Mouse (Mus musculus): Measurements from ENCODE around the gene Osbpl11. TPM values are rescaled to one million over a fixed set of nuclear protein-coding genes. Genes with fewer than 3 reads are reported as not detected.
"Not testable (repeated sequence)": the region's sequence is repeated elsewhere in the genome, so short reads cannot be mapped to it uniquely, and the experiment has no call there.

The Osbpl11 gene
- total RNA-seq (2017), result 17.5 and 20.2 TPM in 2 replicates

DNA sequence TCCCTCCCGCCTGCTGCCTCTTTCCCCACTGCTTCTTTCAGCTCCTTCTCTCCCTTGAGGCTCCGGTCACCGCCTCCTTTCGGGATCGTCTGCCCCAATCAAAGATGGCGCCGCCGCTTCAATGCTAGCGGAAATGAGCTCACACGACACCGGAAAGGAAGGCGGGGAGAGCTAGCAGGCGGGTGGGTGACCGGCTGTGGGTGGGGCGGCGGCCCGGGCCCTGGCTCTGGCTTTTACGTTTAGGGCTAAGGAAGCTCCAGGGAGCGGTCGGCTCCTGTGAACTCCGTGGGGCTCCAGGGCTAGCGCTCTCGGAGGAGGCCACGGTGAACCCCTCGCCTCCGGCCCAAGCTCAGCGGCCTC is at the start of gene Osbpl11:
Gene Osbpl11 (plus strand): TSS at position 171 of the 360 bp plus-strand sequence.
- peak; percentile 94 to 98 for ATAC-seq (replicated peaks in 1 of 2; ENCODE audit: insufficient read depth in 1 of 2, low FRiP score in 2 of 2, low TSS enrichment in 1 of 2, low read depth in 1 of 2, poor library complexity in 2 of 2, severe bottlenecking in 2 of 2)

DNA sequence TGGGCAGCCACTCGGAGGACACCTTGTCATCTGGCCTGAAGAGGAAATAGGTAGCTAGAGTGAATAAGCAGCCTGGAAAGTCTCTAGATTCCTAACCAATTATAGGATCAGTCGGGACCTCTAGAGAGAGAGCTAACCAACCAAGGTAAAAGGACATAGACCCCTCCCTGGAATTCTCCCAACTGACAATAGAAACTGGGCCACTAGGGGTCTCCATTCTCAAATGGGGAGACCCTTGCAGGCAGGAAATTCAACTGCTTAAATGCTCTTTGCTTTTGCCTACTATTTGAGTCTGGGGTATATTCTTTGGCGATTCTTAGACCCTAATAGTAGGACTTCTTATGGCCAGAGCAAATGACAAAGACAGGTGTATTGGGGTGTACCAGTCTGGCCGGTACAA is 49.7 kb upstream of the Osbpl11 start:
- ATAC-seq (replicated peaks in 1 of 2; ENCODE audit: insufficient read depth in 1 of 2, low FRiP score in 2 of 2, low TSS enrichment in 1 of 2, low read depth in 1 of 2, poor library complexity in 2 of 2, severe bottlenecking in 2 of 2), result no peak

DNA sequence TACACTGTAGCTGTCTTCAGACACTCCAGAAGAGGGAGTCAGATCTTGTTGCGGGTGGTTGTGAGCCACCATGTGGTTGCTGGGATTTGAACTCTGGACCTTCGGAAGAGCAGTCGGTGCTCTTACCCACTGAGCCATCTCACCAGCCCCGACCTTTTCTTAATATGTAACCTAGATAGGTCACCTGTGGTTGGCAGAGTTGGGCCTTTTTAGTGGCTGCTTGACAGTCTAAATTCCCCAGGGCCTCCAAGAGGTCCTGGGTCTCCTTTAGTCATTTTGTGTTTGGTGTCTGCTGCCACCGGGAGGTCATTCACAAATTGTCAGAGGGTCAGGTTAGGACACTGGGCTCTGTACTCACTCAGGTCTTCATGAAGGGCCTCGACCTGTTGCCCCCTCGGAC is 45.8 kb upstream of the Osbpl11 start:
- not testable (repeated sequence) for ATAC-seq (replicated peaks in 1 of 2; ENCODE audit: insufficient read depth in 1 of 2, low FRiP score in 2 of 2, low TSS enrichment in 1 of 2, low read depth in 1 of 2, poor library complexity in 2 of 2, severe bottlenecking in 2 of 2)

DNA sequence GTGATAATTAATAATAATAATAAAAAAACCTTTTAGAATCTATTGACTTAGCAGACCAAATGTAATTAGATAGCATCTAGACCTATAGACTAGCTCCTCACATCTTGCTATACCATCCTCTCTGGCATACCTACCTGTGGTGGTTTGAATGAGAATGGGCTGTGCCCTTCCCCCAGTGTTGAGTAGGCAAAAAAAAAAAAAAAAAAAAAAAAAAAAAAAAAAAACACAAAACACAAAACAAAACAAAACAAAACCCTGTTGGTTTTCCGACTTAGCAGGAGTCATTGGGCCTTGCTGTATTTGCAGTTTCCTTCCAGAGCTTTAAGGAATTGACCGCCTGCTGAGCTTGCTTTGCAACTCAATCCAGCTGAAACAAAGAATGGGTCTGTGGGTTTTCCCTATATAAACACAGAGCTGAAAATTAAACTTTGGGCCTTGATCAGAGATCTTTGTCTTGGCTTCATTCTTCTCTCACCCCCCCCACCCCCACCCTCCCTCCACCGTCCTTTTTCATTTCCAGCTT is 43.1 kb upstream of the Osbpl11 start:
- ATAC-seq (replicated peaks in 1 of 2; ENCODE audit: insufficient read depth in 1 of 2, low FRiP score in 2 of 2, low TSS enrichment in 1 of 2, low read depth in 1 of 2, poor library complexity in 2 of 2, severe bottlenecking in 2 of 2), result no peak

DNA sequence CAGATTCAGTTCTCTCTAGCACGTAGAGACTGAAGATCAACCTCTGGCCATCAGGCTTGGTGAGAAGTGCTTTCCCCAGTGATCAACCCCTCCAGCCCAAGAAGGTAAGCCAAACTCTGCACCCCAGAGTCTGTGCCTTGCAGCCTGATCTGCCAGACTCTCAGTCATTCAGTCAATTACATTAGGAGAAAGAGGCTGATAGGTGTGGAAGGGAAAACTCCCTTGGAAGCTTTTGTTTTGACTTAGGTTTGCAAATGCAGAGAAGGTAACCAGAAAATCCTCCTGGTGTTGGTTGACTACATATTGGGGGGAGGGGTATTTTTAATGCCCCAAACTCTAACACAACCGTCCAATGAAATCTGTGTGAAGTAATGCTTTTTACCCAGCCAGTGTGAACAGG is 41.4 kb upstream of the Osbpl11 start:
- no peak for ATAC-seq (replicated peaks in 1 of 2; ENCODE audit: insufficient read depth in 1 of 2, low FRiP score in 2 of 2, low TSS enrichment in 1 of 2, low read depth in 1 of 2, poor library complexity in 2 of 2, severe bottlenecking in 2 of 2)

DNA sequence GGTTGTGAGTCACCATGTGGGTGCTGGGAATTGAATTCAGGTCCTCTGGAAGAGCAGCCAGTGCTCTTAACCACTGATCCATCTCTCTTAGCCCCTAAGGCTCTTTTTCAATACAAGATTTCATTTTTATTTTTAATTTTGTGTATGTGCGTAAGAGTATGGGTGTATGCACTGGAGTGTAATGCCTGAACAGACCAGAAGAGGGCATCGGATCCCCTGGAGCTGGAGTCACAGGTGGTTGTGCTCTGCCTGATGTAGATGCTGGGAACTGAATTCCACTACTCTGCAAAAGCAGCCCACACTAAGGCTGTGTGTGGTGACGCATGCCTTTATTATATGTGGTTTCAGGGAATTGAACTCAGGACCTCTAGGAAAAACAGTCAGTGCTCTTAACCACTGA is 38.7 kb upstream of the Osbpl11 start:
- ATAC-seq (replicated peaks in 1 of 2; ENCODE audit: insufficient read depth in 1 of 2, low FRiP score in 2 of 2, low TSS enrichment in 1 of 2, low read depth in 1 of 2, poor library complexity in 2 of 2, severe bottlenecking in 2 of 2), result no peak

DNA sequence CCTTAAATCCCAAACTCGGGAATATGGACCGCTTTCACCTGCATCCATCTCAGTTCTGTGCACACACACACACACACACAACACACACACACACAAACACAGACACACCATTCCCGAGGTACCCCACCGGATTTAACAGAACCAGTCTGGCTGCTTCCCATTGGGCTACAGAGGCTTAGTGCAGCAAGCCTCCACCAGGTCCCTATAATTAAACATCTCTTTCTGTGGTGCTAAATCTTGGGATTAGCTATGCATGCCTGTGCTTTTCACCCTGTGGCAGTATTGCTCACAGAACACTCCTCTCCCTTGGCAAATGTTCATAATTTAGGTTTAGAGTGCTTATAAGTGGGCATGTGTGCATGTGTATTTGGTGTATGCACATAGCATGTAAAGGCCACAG is 36.7 kb upstream of the Osbpl11 start:
- no peak for ATAC-seq (replicated peaks in 1 of 2; ENCODE audit: insufficient read depth in 1 of 2, low FRiP score in 2 of 2, low TSS enrichment in 1 of 2, low read depth in 1 of 2, poor library complexity in 2 of 2, severe bottlenecking in 2 of 2)

DNA sequence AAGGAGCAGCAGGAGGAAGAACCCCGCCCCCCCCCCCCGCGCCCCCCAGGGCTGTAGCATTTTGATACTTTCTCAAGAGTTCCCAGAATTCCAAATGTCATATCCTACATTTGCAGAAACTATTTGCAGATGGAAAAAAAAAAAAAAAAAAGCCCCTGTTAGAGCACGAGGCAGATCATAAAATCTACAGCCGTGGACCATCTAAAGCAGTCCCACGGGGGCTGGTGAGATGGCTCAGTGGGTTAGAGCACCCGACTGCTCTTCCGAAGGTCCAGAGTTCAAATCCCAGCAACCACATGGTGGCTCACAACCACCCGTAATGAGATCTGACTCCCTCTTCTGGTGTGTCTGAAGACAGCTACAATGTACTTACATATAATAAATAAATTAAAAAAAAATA is 34.0 kb upstream of the Osbpl11 start:
- not testable (repeated sequence) for ATAC-seq (replicated peaks in 1 of 2; ENCODE audit: insufficient read depth in 1 of 2, low FRiP score in 2 of 2, low TSS enrichment in 1 of 2, low read depth in 1 of 2, poor library complexity in 2 of 2, severe bottlenecking in 2 of 2)

DNA sequence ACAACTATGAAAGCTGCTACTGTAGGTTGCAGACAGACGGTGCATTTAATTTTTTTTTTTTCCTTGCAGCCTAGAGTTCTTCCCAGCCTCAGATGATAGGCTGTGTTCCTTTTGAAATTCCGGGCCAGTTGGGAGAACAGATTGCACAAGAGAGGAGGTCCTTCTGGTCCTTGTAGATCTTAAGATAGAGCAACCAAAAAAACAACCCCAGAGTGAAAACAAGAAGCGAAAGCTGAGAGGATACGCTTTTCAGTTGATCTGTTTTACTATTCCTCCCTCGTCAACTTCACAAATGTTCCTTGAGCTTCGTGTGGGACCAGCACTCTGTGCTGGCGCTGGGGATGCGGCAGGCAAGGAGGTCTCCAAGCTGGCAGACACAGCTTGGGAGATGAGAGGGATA is 33.3 kb upstream of the Osbpl11 start:
- ATAC-seq (replicated peaks in 1 of 2; ENCODE audit: insufficient read depth in 1 of 2, low FRiP score in 2 of 2, low TSS enrichment in 1 of 2, low read depth in 1 of 2, poor library complexity in 2 of 2, severe bottlenecking in 2 of 2), result no peak

DNA sequence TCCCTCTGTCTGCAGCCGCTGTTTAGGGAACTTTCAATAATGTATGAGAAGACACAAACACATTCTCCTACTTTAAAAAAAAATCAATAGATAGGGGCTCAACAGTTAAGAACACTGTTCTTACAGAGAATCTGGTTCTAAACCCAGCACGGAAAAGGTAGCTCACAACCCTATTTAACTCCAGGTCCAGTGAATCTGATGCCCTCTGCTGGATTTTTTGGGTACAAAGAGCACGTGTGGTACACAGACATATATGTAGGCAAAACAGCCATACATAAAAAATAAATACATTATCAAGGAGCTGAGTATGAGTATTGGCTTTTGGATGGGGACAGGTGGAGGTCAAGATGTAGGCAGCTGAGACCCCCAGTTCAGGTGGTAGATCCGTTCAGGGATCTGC is 29.9 kb upstream of the Osbpl11 start:
- peak in 1 of 2 experiments; percentile 45; a peak in 1 of 4 replicates for ATAC-seq (replicated peaks in 1 of 2; ENCODE audit: insufficient read depth in 1 of 2, low FRiP score in 2 of 2, low TSS enrichment in 1 of 2, low read depth in 1 of 2, poor library complexity in 2 of 2, severe bottlenecking in 2 of 2)

DNA sequence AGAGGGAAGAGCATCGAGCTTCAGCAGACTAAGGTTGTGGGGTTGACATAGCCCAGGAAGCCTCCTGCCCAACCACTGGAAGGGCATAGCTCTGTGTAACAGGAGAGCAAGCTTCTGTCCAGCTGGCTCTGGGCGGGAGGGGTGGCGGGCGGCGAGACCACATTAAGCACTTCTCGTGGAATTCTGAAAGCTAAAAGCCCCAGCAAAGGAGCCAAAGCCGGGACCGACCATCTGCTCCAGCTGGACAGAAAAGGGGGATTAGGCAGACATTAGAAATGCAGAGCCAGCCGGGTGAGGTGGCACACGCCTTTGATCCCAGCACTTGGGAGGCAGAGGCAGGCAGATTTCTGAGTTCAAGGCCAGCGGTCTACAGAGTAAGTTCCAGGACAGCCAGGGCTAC is 26.9 kb upstream of the Osbpl11 start:
- ATAC-seq (replicated peaks in 1 of 2; ENCODE audit: insufficient read depth in 1 of 2, low FRiP score in 2 of 2, low TSS enrichment in 1 of 2, low read depth in 1 of 2, poor library complexity in 2 of 2, severe bottlenecking in 2 of 2), result no peak

DNA sequence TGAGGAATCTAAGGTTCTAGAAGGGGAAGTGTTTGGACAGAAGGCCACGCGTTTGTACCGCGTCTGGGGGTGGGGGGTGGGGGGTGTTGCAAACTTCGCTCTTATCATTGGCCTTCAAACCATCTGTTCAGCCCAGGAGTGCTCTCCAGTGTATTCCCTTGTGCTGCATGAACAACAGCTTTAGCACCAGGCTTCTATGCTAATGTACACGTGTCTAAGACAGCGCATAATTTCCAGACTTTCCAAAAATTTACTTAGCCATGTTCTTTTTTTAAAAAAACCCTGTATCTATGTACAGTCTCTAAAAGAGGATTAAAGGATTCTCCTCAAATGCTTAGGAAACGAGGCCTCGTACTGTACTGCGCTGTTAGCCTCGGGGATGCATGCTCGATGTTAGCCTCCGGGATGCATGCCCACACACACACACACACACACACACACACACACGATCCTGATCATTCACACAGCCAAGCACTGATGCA is 26.2 kb upstream of the Osbpl11 start:
- ATAC-seq (replicated peaks in 1 of 2; ENCODE audit: insufficient read depth in 1 of 2, low FRiP score in 2 of 2, low TSS enrichment in 1 of 2, low read depth in 1 of 2, poor library complexity in 2 of 2, severe bottlenecking in 2 of 2), result no peak

DNA sequence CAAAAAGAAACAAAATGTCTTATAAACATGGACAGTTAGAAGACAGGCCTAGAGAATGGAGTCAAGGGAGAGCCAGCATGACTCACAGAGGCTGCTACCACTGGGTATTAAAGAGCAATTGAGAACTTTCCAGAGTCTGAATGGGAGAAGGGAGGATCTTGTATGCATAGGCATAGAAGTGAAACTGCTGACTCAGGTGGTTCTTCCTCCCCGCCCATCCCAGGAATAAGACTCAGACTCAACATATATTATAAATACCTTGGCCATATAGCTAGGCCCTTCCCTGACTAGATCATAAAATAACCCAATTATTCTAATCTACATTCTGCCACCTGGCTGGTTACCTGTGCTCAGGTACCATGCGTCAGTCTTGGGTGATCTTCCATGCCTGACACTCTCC is 25.5 kb upstream of the Osbpl11 start:
- ATAC-seq (replicated peaks in 1 of 2; ENCODE audit: insufficient read depth in 1 of 2, low FRiP score in 2 of 2, low TSS enrichment in 1 of 2, low read depth in 1 of 2, poor library complexity in 2 of 2, severe bottlenecking in 2 of 2), result no peak

DNA sequence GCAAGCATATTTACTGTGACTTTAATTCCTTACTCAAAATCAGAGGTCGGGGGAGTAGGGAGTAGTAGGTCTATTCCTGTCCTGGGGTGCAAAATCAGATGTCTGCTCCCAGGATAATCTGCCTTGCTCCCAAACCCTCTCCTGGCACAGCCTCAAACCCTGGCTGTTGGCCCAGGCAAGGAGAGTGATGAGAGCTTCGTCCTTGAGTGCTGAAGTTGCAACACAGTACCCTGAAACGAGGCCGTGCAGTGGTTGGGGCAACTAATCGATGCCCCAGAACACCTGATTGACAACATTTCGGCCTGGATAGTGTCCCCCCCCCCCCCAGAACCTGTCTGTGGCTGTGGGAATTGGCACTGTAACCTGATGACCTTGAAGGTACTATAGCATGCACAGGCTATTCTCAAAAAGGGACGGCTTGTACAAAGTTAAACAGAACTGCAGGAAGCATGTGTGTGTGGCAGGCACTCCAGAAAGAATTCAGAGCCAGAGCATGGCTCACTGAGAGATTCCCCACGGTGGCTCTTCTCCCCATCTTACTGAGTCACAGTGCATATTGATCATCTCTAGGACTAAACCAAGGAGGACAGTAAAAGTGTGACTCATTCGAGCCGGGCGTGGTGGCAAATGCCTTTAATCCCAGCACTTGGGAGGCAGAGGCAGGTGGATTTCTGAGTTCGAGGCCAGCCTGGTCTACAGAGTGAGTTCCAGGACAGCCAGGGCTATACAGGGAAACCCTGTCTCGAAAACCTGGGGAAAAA is 21.4 kb upstream of the Osbpl11 start:
- ATAC-seq (replicated peaks in 1 of 2; ENCODE audit: insufficient read depth in 1 of 2, low FRiP score in 2 of 2, low TSS enrichment in 1 of 2, low read depth in 1 of 2, poor library complexity in 2 of 2, severe bottlenecking in 2 of 2), result no peak

DNA sequence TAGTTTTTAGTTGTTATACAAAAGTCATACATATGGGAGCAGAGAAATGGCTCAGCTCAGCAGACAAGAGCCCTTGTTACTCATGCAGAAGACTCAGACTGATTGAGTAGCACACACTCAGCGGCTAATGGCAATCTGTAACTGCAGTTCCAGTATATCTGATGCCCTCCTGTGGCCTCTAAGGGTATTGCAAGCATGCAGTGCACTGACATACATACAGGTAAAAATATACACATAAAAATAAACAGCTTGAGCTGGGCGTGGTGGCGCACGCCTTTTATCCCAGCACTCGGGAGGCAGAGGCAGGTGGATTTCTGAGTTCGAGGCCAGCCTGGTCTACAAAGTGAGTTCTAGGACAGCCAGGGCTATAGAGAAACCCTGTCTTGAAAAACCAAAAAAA is 18.6 kb upstream of the Osbpl11 start:
- peak in 1 of 2 experiments; percentile 55; a peak in 1 of 4 replicates for ATAC-seq (replicated peaks in 1 of 2; ENCODE audit: insufficient read depth in 1 of 2, low FRiP score in 2 of 2, low TSS enrichment in 1 of 2, low read depth in 1 of 2, poor library complexity in 2 of 2, severe bottlenecking in 2 of 2)

DNA sequence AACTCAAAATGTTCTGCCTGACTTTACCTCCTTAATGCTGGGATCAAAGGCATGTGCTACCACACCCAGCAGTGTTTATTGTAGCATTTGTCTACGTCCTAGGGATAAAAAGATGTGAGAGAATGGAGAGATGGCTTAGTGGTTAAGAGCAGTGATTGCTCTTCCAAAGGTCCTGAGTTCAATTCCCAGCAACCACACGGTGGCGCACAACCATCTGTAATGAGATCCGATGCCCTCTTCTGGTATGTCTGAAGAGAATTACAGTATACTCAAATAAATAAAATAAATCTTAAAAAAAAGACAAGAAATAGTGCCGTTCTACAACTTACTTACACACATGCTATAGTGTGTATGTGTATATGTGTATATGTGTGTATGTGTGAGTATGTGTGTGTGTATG is 17.3 kb upstream of the Osbpl11 start:
- no peak for ATAC-seq (replicated peaks in 1 of 2; ENCODE audit: insufficient read depth in 1 of 2, low FRiP score in 2 of 2, low TSS enrichment in 1 of 2, low read depth in 1 of 2, poor library complexity in 2 of 2, severe bottlenecking in 2 of 2)

DNA sequence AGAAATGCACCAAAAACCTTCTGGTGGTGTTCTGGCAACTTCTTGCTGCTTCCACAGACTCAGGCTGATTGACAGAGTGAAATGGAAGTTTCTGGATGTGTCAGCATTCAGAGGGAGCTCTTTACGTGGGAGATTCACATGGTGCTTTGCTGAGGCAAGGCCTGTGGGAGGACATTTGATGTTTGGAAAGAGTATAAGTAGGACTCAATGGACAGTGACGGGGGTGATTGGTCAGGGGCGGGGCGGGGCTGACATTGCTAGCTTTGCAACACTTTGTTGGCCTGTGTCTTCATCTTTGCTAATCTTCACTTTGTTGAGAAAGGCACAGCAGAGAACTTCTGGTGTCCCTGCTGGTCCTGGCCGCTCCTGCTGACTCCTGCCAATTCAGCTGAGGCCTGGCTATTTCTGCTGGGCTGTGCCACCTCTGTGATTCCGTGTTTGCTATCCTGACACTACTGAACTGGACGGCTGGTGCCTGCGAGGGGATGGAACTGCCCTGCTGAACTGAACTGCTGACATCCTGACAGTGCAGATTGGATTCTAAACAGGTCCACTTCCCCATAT is 15.3 kb upstream of the Osbpl11 start:
- ATAC-seq (replicated peaks in 1 of 2; ENCODE audit: insufficient read depth in 1 of 2, low FRiP score in 2 of 2, low TSS enrichment in 1 of 2, low read depth in 1 of 2, poor library complexity in 2 of 2, severe bottlenecking in 2 of 2), result peak in 1 of 2 experiments; percentile 42; a peak in 1 of 4 replicates

DNA sequence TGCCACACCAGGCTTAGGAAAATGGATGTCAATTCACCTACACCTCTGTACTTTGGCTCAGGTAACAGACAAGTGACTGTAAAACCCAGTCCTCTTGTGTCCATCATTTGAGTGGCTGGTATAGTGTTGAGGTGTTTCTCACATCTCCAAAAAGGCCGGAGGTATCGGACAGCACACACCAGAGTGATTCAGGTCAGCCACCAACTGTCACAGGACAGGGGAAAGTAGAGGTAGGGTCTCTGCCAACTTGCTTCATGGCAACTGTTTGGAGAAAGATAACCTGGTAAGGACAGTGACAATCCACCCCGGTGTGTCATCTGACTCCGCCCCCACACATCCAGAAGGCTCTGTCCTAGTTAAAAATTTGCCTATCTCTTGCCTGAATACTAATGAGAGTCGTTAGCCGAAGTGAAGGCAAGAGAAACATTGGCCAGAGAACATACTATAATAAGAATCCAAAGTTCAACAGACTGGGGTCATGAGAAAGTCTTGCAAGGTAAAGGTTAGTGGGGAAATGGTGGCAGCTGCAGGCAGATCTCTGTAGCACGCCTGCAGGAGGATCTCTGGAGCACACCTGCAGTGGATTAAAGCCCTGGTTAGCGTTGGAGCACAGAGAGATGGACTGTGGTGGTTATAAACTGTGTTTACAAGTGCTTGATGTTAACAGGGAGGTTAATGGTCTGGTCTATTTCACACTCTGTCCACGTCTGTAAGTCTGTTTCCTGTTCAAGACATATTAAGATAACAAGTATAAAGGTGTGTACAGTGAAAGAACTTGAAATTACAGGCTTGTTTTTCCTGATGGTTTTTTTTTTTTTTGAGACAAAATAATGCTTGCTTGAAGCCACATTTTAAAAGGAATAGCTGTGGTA is 13.9 kb upstream of the Osbpl11 start:
- ATAC-seq (replicated peaks in 1 of 2; ENCODE audit: insufficient read depth in 1 of 2, low FRiP score in 2 of 2, low TSS enrichment in 1 of 2, low read depth in 1 of 2, poor library complexity in 2 of 2, severe bottlenecking in 2 of 2), result no peak
